Mouse (Mus musculus): ENCODE measurements around the gene Gm48552. TPM values are rescaled to one million over a fixed set of nuclear protein-coding genes. Genes with fewer than 3 reads are reported as not detected.

Gm48552 gene
- polyA plus RNA-seq, 1 experiment from 2014 or later = 2.0 TPM

GRCm38 (mm10) chr10:81412586-81413309 is 23.9 kb downstream of the Gm48552 start:
- Histone ChIP-seq H3K4me2 (ENCODE audit: low read depth, low read length) (no peak overlapping the region), H3K27ac (ENCODE audit: low read depth, low read length) (peak overlapping the region; percentile 46), H3K9ac (replicated peaks; ENCODE audit: low read depth, low read length) (no peak overlapping the region), H3K4me1 (ENCODE audit: control insufficient read depth, insufficient read depth, low read length) (peaks cover 43% of the 10 kb centered on the region), H3K36me3 (ENCODE audit: control insufficient read depth, insufficient read depth, low read length) (no peaks in the 10 kb centered on the region), H3K9me3 (ENCODE audit: control insufficient read depth, low read length) (no peaks in the 10 kb centered on the region), H3K27me3 (ENCODE audit: control insufficient read depth, insufficient read depth, low read length) (0 out of 2 replicates have a peak, but pooled peaks cover 2% of the 10 kb centered on the region), H3K4me3 (ENCODE audit: low read depth, low read length) (no peak overlapping the region)
- 76% methylated on average over 16 of the region's 16 CpGs for WGBS
- ATAC-seq (ENCODE audit: low read depth) = no peak

- Histone ChIP-seq H3K27ac (ENCODE audit: low read depth, low read length) (no peak overlapping the region), H3K4me3 (ENCODE audit: low read depth, low read length) (no peak overlapping the region)
These were observed 24.8 kb downstream of the Gm48552 start for GRCm38 (mm10) chr10:81413310-81414261.

GRCm38 (mm10) chr10:81414682-81415081 is 25.9 kb downstream of the Gm48552 start:
- peaks cover 41% of the 10 kb centered on the region for H3K4me1 ChIP-seq (ENCODE audit: control insufficient read depth, insufficient read depth, low read length)
- H3K9ac ChIP-seq (replicated peaks; ENCODE audit: low read depth, low read length) = 0 out of 2 replicates have a peak overlapping the region, but pooled peaks have one; percentile 0
- no peak for ATAC-seq (ENCODE audit: low read depth)

More at GRCm38 (mm10) chr10:81413310-81414261, 24.8 kb downstream of the Gm48552 start:
- WGBS = 28% methylated on average over 26 of the region's 26 CpGs
- peaks cover 41% of the 10 kb centered on the region for H3K4me1 ChIP-seq (ENCODE audit: control insufficient read depth, insufficient read depth, low read length)
- H3K9ac ChIP-seq (replicated peaks; ENCODE audit: low read depth, low read length) = 0 out of 2 replicates have a peak overlapping the region, but pooled peaks have one; percentile 8
- no peak for ATAC-seq (ENCODE audit: low read depth)
- no peaks in the 10 kb centered on the region for H3K27me3 ChIP-seq (ENCODE audit: control insufficient read depth, insufficient read depth, low read length)
- H3K36me3 ChIP-seq (ENCODE audit: control insufficient read depth, insufficient read depth, low read length) = no peaks in the 10 kb centered on the region
- no peak overlapping the region for H3K4me2 ChIP-seq (ENCODE audit: low read depth, low read length)
- no peaks in the 10 kb centered on the region for H3K9me3 ChIP-seq (ENCODE audit: control insufficient read depth, low read length)

GRCm38 (mm10) chr10:81415146-81415545 is 26.3 kb downstream of the Gm48552 start:
- no peak for ATAC-seq (ENCODE audit: low read depth)
- no peak overlapping the region for H3K9ac ChIP-seq (replicated peaks; ENCODE audit: low read depth, low read length)
- H3K27me3 ChIP-seq (ENCODE audit: control insufficient read depth, insufficient read depth, low read length) = no peaks in the 10 kb centered on the region
- peaks cover 3% of the 10 kb centered on the region; the same call in 1 of the 2 replicates for H3K36me3 ChIP-seq (ENCODE audit: control insufficient read depth, insufficient read depth, low read length)
- H3K4me2 ChIP-seq (ENCODE audit: low read depth, low read length) = no peak overlapping the region
- H3K27ac ChIP-seq (ENCODE audit: low read depth, low read length) = no peak overlapping the region
- peaks cover 41% of the 10 kb centered on the region for H3K4me1 ChIP-seq (ENCODE audit: control insufficient read depth, insufficient read depth, low read length)
- H3K4me3 ChIP-seq (ENCODE audit: low read depth, low read length) = no peak overlapping the region
- 77% methylated on average over 5 of the region's 5 CpGs for WGBS
- no peaks in the 10 kb centered on the region for H3K9me3 ChIP-seq (ENCODE audit: control insufficient read depth, low read length)

More at GRCm38 (mm10) chr10:81414682-81415081, 25.9 kb downstream of the Gm48552 start:
- Histone ChIP-seq H3K36me3 (ENCODE audit: control insufficient read depth, insufficient read depth, low read length) (no peaks in the 10 kb centered on the region), H3K9me3 (ENCODE audit: control insufficient read depth, low read length) (no peaks in the 10 kb centered on the region), H3K4me3 (ENCODE audit: low read depth, low read length) (no peak overlapping the region), H3K27me3 (ENCODE audit: control insufficient read depth, insufficient read depth, low read length) (no peaks in the 10 kb centered on the region), H3K4me2 (ENCODE audit: low read depth, low read length) (no peak overlapping the region), H3K27ac (ENCODE audit: low read depth, low read length) (no peak overlapping the region)

DNA sequence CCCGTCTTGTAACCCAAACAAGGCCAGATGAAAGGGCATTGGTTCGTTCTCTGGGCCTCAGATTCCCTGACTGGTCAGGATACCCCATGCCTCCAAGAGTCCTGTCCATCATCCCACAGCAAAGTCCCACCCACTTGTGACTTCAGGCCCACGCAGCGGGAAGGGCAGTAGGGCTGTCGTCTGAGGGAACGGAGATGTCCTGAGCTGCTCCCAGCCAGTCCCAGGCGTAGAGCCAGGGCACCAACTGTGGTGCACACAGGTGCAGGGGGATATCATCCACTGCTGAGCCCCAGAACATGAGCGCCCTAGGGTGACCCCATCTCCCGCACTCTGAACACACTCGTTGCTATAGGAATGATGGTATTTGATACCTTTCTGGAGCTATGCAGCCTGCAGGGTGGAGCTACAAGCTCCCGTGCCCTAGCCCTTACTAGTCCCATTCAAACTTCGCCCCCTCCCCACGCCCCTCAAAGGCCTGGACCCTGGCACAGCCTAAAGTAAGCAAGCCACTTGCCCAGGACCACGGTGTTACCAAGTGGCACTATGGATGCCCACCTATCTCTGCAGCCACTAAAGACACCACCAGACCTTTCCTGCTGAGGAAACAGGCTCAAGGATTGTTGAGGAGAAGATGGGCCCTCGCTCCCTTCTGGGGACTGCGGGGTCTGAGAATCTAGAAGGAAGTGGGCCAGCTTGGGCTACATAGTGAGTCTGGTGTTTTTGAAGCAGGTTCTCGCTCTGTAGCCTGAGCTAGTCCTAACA is 26.9 kb downstream of the Gm48552 start:
- Histone ChIP-seq H3K27me3 (ENCODE audit: control insufficient read depth, insufficient read depth, low read length) (no peaks in the 10 kb centered on the region), H3K9me3 (ENCODE audit: control insufficient read depth, low read length) (no peaks in the 10 kb centered on the region), H3K36me3 (ENCODE audit: control insufficient read depth, insufficient read depth, low read length) (peaks cover 4% of the 10 kb centered on the region; the same call in 1 of the 2 replicates), H3K4me2 (ENCODE audit: low read depth, low read length) (no peak overlapping the region), H3K9ac (replicated peaks; ENCODE audit: low read depth, low read length) (no peak overlapping the region), H3K27ac (ENCODE audit: low read depth, low read length) (no peak overlapping the region), H3K4me3 (ENCODE audit: low read depth, low read length) (no peak overlapping the region), H3K4me1 (ENCODE audit: control insufficient read depth, insufficient read depth, low read length) (peaks cover 41% of the 10 kb centered on the region)
- ATAC-seq (ENCODE audit: low read depth) = no peak
- 68% methylated on average over 17 of the region's 17 CpGs for WGBS

- Histone ChIP-seq H3K4me1 (ENCODE audit: control insufficient read depth, insufficient read depth, low read length) (peaks cover 31% of the 10 kb centered on the region), H3K4me3 (ENCODE audit: low read depth, low read length) (no peak overlapping the region; the same call in 1 of the 2 replicates), H3K4me2 (ENCODE audit: low read depth, low read length) (peak overlapping the region; percentile 39), H3K27me3 (ENCODE audit: control insufficient read depth, insufficient read depth, low read length) (no peaks in the 10 kb centered on the region), H3K9me3 (ENCODE audit: control insufficient read depth, low read length) (no peaks in the 10 kb centered on the region), H3K36me3 (ENCODE audit: control insufficient read depth, insufficient read depth, low read length) (peaks cover 4% of the 10 kb centered on the region; the same call in 1 of the 2 replicates), H3K27ac (ENCODE audit: low read depth, low read length) (peak overlapping the region; percentile 31), H3K9ac (replicated peaks; ENCODE audit: low read depth, low read length) (peak overlapping the region; percentile 7; the same call in 1 of the 2 replicates)
- 1% methylated on average over 21 of the region's 26 CpGs for WGBS
- peak; percentile 73 for ATAC-seq (ENCODE audit: low read depth)
These were observed 27.9 kb downstream of the Gm48552 start for GRCm38 (mm10) chr10:81416581-81417226.

DNA sequence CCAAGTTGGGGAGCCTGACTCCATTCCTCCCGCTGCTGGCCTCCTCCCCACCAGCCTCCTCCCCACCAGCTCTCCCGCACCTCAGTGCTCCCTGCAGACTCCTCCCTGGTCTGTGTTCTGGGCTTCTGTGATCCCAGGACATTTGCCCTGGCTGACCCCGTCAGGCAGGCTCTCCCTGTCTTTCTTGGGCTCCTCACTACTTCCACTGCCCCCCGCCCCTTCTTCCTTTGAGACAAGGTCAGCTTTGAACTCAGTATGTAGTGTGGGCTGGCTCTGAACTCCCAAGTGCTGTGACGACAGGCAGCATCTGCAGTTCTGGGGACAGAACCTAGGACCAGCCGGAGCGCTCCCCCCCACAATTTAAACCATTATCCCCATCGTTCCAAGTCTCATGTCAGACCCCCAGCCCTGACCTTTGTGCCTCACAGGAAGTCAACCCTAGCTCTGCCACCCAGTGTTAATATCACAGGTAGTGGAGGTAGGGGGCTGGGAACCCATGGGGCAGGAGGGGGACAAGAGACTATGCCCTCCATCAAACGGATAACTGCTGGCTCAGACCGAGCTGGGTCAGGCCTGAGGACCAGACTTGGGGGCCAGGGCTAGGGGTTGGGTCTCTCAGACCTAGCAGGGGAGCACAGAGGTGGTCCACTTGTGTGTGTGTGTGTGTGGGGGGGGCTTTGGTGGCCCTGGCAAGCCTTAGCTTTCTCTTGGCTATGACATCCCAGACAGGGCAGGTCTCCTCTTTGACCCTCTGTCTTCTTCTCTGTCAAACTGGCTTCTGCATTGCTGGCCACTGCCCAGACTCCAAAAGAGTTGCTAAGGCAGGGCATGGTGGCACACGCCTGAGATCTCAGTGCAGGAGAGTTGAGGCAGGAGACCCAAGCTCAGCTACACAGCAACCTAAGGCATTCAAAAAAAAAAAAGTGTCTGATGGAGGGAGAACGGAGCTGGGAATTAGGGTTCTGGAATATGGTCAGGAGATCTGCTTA is 28.7 kb downstream of the Gm48552 start:
- Histone ChIP-seq H3K4me3 (ENCODE audit: low read depth, low read length) (no peak overlapping the region), H3K27ac (ENCODE audit: low read depth, low read length) (peak overlapping the region; percentile 31), H3K27me3 (ENCODE audit: control insufficient read depth, insufficient read depth, low read length) (no peaks in the 10 kb centered on the region), H3K36me3 (ENCODE audit: control insufficient read depth, insufficient read depth, low read length) (peaks cover 4% of the 10 kb centered on the region; the same call in 1 of the 2 replicates), H3K9me3 (ENCODE audit: control insufficient read depth, low read length) (no peaks in the 10 kb centered on the region), H3K4me1 (ENCODE audit: control insufficient read depth, insufficient read depth, low read length) (peaks cover 24% of the 10 kb centered on the region; the same call in 1 of the 2 replicates), H3K9ac (replicated peaks; ENCODE audit: low read depth, low read length) (0 out of 2 replicates have a peak overlapping the region, but pooled peaks have one; percentile 7), H3K4me2 (ENCODE audit: low read depth, low read length) (peak overlapping the region; percentile 39)
- 46% methylated on average over 12 of the region's 12 CpGs for WGBS
- ATAC-seq (ENCODE audit: low read depth) = no peak

Data from neural tube, embryonic 14.5 days (tissue).